Mouse (Mus musculus): ENCODE results near the gene Kif1b. TPM values are rescaled to one million over a fixed set of nuclear protein-coding genes. Genes with fewer than 3 reads are reported as not detected.

Gene Kif1b
- polyA plus RNA-seq (2014; fragmentation: Illumina TruSeq; extraction: RNeasy Lipid Tissue Mini Kit (QIAGEN cat#74804); ENCODE audit: low read depth, low replicate concordance) = 41.3 TPM

DNA sequence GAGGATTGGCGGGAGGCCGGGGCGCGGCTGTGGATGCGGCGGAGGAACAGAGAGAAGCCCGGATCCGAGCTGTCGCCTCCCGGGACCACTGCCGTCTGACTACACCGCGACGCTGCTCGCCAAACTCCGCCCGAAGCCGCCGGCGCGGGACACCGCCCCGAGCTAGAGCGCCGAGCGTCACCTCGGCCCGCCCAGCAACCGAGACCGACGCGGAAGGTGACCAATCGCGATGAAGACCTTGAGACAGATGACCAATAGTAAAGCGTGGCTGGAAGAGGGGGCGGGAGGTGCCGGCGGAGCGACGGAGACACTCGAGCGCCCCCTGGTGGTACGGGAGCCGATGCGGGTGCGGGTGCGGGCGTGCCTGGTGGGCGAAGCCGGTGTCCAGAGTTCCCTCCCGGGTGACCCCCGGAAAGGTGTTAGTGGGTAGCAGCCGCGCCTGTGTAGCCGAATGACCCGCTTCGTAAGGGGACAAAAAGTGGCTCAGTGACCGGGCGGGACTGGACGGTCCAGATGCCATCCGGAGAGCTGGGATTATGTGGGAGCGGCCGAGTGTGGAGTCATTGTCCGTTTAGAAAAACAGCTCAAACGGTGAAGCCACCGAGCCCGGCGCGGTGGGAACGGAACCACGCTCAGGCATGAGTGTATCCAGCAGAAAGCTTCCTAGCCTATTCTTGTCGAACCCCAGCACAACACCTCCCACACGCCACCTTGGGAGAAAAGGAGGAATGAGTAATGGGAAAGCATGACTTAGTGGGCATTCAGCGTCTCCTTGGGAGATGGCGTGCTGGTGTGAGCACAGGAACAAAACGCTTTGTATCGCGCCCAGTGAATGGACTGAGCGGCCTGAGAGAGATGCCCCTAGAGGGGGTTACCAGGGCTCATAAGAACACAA lies at the start of gene Kif1b:
Kif1b (minus strand) TSS at position 98 of the 895 bp plus-strand sequence.

DNA sequence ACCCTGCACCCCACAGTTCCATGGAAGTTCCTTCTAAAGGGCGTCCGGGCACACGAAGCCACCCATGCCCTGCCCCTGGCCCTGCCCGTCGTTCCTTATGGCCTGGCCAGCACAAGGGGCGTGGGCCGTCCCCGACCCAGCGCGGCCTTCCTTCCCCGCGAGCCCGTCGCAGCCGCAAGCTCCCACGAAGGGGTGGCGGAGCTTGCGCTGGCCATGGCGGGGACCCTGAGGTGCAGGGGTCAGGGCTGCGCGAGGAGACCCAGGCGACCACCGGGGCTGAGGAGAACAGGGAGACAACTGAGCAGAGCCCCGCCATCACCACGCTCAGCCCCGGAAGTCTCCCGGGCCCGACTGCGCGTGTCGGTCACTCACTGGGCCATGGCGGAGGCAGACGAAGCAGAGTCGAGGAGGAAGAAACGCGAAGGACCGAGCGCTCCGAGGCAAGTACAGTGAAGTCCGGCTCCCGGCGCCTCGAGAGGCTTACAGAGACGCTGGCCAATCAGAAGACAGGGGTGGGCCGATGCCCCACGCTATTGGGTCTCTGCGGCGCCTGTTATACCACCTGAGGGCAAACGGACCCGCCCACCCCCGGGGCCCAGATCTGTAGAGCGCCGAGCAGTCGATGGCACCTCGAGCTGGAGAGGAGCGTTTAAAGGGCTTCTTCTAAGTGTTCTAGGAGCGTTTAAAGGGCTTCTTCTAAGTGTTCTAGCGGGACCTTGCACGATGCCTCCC lies 141.1 kb downstream of the Kif1b start, which contains the start of gene Pgd:
Pgd (minus strand) TSS at position 557 of the 732 bp plus-strand sequence.

DNA sequence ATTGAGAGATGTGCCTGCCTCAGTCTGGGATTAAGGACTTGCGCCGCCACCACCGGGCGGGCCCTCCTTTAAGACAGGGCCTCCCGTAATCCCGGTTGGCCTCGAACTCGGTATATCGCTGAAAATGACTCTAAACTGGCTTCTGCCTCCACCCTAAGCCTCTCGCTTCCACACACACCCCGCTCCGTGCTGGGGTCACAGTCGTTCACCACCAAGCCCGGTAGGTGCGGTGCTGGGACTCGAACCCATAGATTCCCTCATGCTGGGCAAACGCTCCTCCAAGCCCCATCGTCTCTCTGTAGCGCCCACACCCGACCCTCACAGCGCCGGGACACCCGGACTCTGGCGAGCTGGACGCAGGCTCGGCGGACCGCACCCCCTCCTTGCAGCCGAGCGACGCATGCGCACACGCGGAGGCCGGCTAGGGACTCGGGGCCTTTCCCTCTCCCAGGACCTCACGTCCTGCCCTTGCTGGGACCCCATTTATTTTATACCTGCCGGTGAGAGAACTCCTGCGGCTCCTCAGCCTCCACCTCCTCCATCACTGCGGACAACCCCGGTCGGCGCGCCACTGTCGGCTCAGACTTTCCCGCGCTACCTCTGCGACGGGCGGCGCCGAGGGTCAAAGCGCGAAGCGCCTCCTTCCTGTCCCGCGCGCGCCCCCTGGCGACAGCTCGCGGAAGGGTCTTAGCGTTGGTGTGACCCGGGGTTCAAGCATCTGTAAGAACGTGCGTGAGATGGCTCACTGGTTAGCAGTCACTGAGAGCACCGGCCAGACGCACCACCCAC lies 170.3 kb downstream of the Kif1b start, which contains the start of gene Cenps:
Cenps (minus strand) TSS at position 648 of the 789 bp plus-strand sequence.

DNA sequence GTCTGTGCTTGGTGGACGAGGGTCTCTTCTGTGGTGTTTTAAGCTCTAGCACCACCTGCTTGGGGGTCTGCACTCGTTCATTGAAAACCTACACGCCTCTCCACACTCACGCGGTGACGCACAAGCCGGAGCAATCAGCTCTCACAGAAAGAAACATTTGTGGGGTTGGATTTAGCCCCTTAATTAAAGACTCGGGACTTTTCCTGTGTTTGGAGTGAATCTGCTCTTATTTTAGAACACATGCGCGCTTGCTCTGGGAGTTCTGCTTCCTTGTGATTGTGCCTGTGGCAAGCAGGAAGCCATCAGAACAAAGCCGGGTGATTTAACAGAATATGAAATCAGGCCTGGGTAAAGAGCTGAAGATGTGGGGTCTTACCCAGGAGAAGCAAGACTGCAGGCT lies 180.8 kb downstream of the Kif1b start, which contains the start of gene Cort:
Cort (minus strand) TSS at position 101 of the 400 bp plus-strand sequence.

Other genes with a start within 250 kb of the Kif1b start
- gene Pex14, start 207.8 kb downstream of the Kif1b start, polyA plus RNA-seq (2014; fragmentation: Illumina TruSeq; extraction: RNeasy Lipid Tissue Mini Kit (QIAGEN cat#74804); ENCODE audit: low read depth, low replicate concordance) = 36.4 TPM
- 13.4 TPM for gene Dffa, start 203.5 kb downstream of the Kif1b start, polyA plus RNA-seq (2014; fragmentation: Illumina TruSeq; extraction: RNeasy Lipid Tissue Mini Kit (QIAGEN cat#74804); ENCODE audit: low read depth, low replicate concordance)
- gene Cort, start 180.9 kb downstream of the Kif1b start, polyA plus RNA-seq (2014; fragmentation: Illumina TruSeq; extraction: RNeasy Lipid Tissue Mini Kit (QIAGEN cat#74804); ENCODE audit: low read depth, low replicate concordance) = not detected
- gene Cenps, start 170.1 kb downstream of the Kif1b start, polyA plus RNA-seq (2014; fragmentation: Illumina TruSeq; extraction: RNeasy Lipid Tissue Mini Kit (QIAGEN cat#74804); ENCODE audit: low read depth, low replicate concordance) = 1.3 TPM
- gene Pgd, start 140.9 kb downstream of the Kif1b start, polyA plus RNA-seq (2014; fragmentation: Illumina TruSeq; extraction: RNeasy Lipid Tissue Mini Kit (QIAGEN cat#74804); ENCODE audit: low read depth, low replicate concordance) = 152 TPM
- 38.8 TPM for gene Ube4b, start 119.1 kb upstream of the Kif1b start, polyA plus RNA-seq (2014; fragmentation: Illumina TruSeq; extraction: RNeasy Lipid Tissue Mini Kit (QIAGEN cat#74804); ENCODE audit: low read depth, low replicate concordance)
- 47.4 TPM for gene Rbp7, start 147.3 kb upstream of the Kif1b start, polyA plus RNA-seq (2014; fragmentation: Illumina TruSeq; extraction: RNeasy Lipid Tissue Mini Kit (QIAGEN cat#74804); ENCODE audit: low read depth, low replicate concordance)
- gene Tmem274, start 169.7 kb upstream of the Kif1b start, polyA plus RNA-seq (2014; fragmentation: Illumina TruSeq; extraction: RNeasy Lipid Tissue Mini Kit (QIAGEN cat#74804); ENCODE audit: low read depth, low replicate concordance) = not detected
- 8.1 TPM for gene Nmnat1, start 177.5 kb upstream of the Kif1b start, polyA plus RNA-seq (2014; fragmentation: Illumina TruSeq; extraction: RNeasy Lipid Tissue Mini Kit (QIAGEN cat#74804); ENCODE audit: low read depth, low replicate concordance)
- 15.5 TPM for gene Lzic, start 177.5 kb upstream of the Kif1b start, polyA plus RNA-seq (2014; fragmentation: Illumina TruSeq; extraction: RNeasy Lipid Tissue Mini Kit (QIAGEN cat#74804); ENCODE audit: low read depth, low replicate concordance)
- gene Ctnnbip1, start 210.5 kb upstream of the Kif1b start, polyA plus RNA-seq (2014; fragmentation: Illumina TruSeq; extraction: RNeasy Lipid Tissue Mini Kit (QIAGEN cat#74804); ENCODE audit: low read depth, low replicate concordance) = 35.7 TPM

Measured in adipose tissue, adult 10 weeks (tissue).